Mouse (Mus musculus): ENCODE measurements at regions not wholly inside any gene's neighbourhood (a gene's known extent, or its start where the extent isn't known, plus 50 kb on each side); places are given as distances from the start of the nearest gene placed in this dataset.

GRCm38 (mm10) chr11:18031049-18031448, 77.4 kb upstream of the Etaa1 start:
- DNase-seq (no peak), ATAC-seq (ENCODE audit: insufficient read depth) (no peak)
- Histone ChIP-seq H3K4me1 (ENCODE audit: insufficient read depth) (no peaks in the 10 kb centered on the region), H3K4me3 (ENCODE audit: low read depth, low read length) (no peak overlapping the region), H3K9ac (no peak overlapping the region), H3K9me3 (ENCODE audit: low read depth, low read length) (no peaks in the 10 kb centered on the region), H3K36me3 (ENCODE audit: insufficient read depth) (no peaks in the 10 kb centered on the region), H3K27me3 (ENCODE audit: insufficient read depth, low read length) (no peaks in the 10 kb centered on the region), H3K4me2 (no peak overlapping the region), H3K27ac (ENCODE audit: low read depth) (no peak overlapping the region)
- WGBS = 82% methylated on average over 4 of the region's 4 CpGs
- TF ChIP-seq CTCF (IDR thresholded peaks at IDR 0.05; ENCODE audit: low read depth) = no peak

GRCm38 (mm10) chr11:18022065-18022464, 68.4 kb upstream of the Etaa1 start:
- Histone ChIP-seq H3K9ac (no peak overlapping the region), H3K27me3 (ENCODE audit: insufficient read depth, low read length) (no peaks in the 10 kb centered on the region), H3K4me2 (no peak overlapping the region), H3K9me3 (ENCODE audit: low read depth, low read length) (no peaks in the 10 kb centered on the region), H3K4me3 (ENCODE audit: low read depth, low read length) (no peak overlapping the region), H3K27ac (ENCODE audit: low read depth) (no peak overlapping the region), H3K36me3 (ENCODE audit: insufficient read depth) (no peaks in the 10 kb centered on the region), H3K4me1 (ENCODE audit: insufficient read depth) (no peaks in the 10 kb centered on the region)
- peak; percentile 49 for DNase-seq
- ATAC-seq (ENCODE audit: insufficient read depth) = peak; percentile 35; the same call in 1 of the 2 replicates
- TF ChIP-seq CTCF (IDR thresholded peaks at IDR 0.05; ENCODE audit: low read depth) = no peak
- 48% methylated on average over 4 of the region's 4 CpGs for WGBS

GRCm38 (mm10) chr11:18015239-18015638, 61.6 kb upstream of the Etaa1 start:
- Histone ChIP-seq H3K27me3 (ENCODE audit: insufficient read depth, low read length) (no peaks in the 10 kb centered on the region), H3K27ac (ENCODE audit: low read depth) (no peak overlapping the region), H3K9ac (no peak overlapping the region), H3K4me2 (no peak overlapping the region), H3K9me3 (ENCODE audit: low read depth, low read length) (no peaks in the 10 kb centered on the region), H3K36me3 (ENCODE audit: insufficient read depth) (no peaks in the 10 kb centered on the region), H3K4me1 (ENCODE audit: insufficient read depth) (0 out of 2 replicates have a peak, but pooled peaks cover 6% of the 10 kb centered on the region), H3K4me3 (ENCODE audit: low read depth, low read length) (no peak overlapping the region)
- WGBS = 42% methylated on average over 4 of the region's 4 CpGs
- DNase-seq = no peak
- ATAC-seq (ENCODE audit: insufficient read depth) = no peak
- no peak for TF ChIP-seq CTCF (IDR thresholded peaks at IDR 0.05; ENCODE audit: low read depth)

- no peaks in the 10 kb centered on the region for H3K27me3 ChIP-seq (ENCODE audit: insufficient read depth, low read length)
- WGBS = 26% methylated on average over 9 of the region's 9 CpGs
- H3K9ac ChIP-seq = no peak overlapping the region
- DNase-seq (no peak), ATAC-seq (ENCODE audit: insufficient read depth) (no peak)
- peak overlapping the region; percentile 8; the same call in 1 of the 2 replicates for H3K4me2 ChIP-seq
- no peak overlapping the region for H3K4me3 ChIP-seq (ENCODE audit: low read depth, low read length)
- no peak for TF ChIP-seq CTCF (IDR thresholded peaks at IDR 0.05; ENCODE audit: low read depth)
- no peaks in the 10 kb centered on the region for H3K9me3 ChIP-seq (ENCODE audit: low read depth, low read length)
- H3K27ac ChIP-seq (ENCODE audit: low read depth) = no peak overlapping the region
- no peaks in the 10 kb centered on the region for H3K36me3 ChIP-seq (ENCODE audit: insufficient read depth)
- H3K4me1 ChIP-seq (ENCODE audit: insufficient read depth) = 0 out of 2 replicates have a peak, but pooled peaks cover 6% of the 10 kb centered on the region
Measured at GRCm38 (mm10) chr11:18014610-18015009, 60.9 kb upstream of the Etaa1 start.

- H3K27ac ChIP-seq (ENCODE audit: low read depth) = no peak overlapping the region
- no peaks in the 10 kb centered on the region for H3K9me3 ChIP-seq (ENCODE audit: low read depth, low read length)
- H3K27me3 ChIP-seq (ENCODE audit: insufficient read depth, low read length) = no peaks in the 10 kb centered on the region
- ATAC-seq (ENCODE audit: insufficient read depth) (no peak), DNase-seq (peak; percentile 38)
- H3K9ac ChIP-seq = no peak overlapping the region
- H3K36me3 ChIP-seq (ENCODE audit: insufficient read depth) = no peaks in the 10 kb centered on the region
- 0 out of 2 replicates have a peak, but pooled peaks cover 6% of the 10 kb centered on the region for H3K4me1 ChIP-seq (ENCODE audit: insufficient read depth)
- WGBS = 28% methylated on average over 5 of the region's 5 CpGs
- H3K4me3 ChIP-seq (ENCODE audit: low read depth, low read length) = no peak overlapping the region
- H3K4me2 ChIP-seq = no peak overlapping the region
- no peak for TF ChIP-seq CTCF (IDR thresholded peaks at IDR 0.05; ENCODE audit: low read depth)
Measured at GRCm38 (mm10) chr11:18012085-18012484, 58.4 kb upstream of the Etaa1 start.

- Histone ChIP-seq H3K36me3 (ENCODE audit: insufficient read depth) (no peaks in the 10 kb centered on the region), H3K4me3 (ENCODE audit: low read depth, low read length) (peak overlapping the region; percentile 0; the same call in 1 of the 2 replicates), H3K9ac (no peak overlapping the region), H3K9me3 (ENCODE audit: low read depth, low read length) (no peaks in the 10 kb centered on the region), H3K27me3 (ENCODE audit: insufficient read depth, low read length) (no peaks in the 10 kb centered on the region), H3K4me2 (peak overlapping the region; percentile 53), H3K27ac (ENCODE audit: low read depth) (peak overlapping the region; percentile 47; the same call in 1 of the 2 replicates), H3K4me1 (ENCODE audit: insufficient read depth) (0 out of 2 replicates have a peak, but pooled peaks cover 6% of the 10 kb centered on the region)
- peak; percentile 65 for TF ChIP-seq CTCF (IDR thresholded peaks at IDR 0.05; ENCODE audit: low read depth)
- ATAC-seq (ENCODE audit: insufficient read depth) (peak; percentile 97), DNase-seq (peak; percentile 87)
- 5% methylated on average over 13 of the region's 13 CpGs for WGBS
Measured at GRCm38 (mm10) chr11:18011101-18011733, 57.5 kb upstream of the Etaa1 start.

GRCm38 (mm10) chr11:18008140-18008539, 54.5 kb upstream of the Etaa1 start:
- no peaks in the 10 kb centered on the region for H3K27me3 ChIP-seq (ENCODE audit: insufficient read depth, low read length)
- H3K9ac ChIP-seq = no peak overlapping the region
- no peak overlapping the region for H3K4me3 ChIP-seq (ENCODE audit: low read depth, low read length)
- H3K4me1 ChIP-seq (ENCODE audit: insufficient read depth) = 0 out of 2 replicates have a peak, but pooled peaks cover 6% of the 10 kb centered on the region
- H3K9me3 ChIP-seq (ENCODE audit: low read depth, low read length) = no peaks in the 10 kb centered on the region
- H3K36me3 ChIP-seq (ENCODE audit: insufficient read depth) = no peaks in the 10 kb centered on the region
- ATAC-seq (ENCODE audit: insufficient read depth) (no peak), DNase-seq (no peak)
- H3K4me2 ChIP-seq = no peak overlapping the region
- 87% methylated on average over 6 of the region's 6 CpGs for WGBS
- no peak overlapping the region for H3K27ac ChIP-seq (ENCODE audit: low read depth)
- no peak for TF ChIP-seq CTCF (IDR thresholded peaks at IDR 0.05; ENCODE audit: low read depth)
